Mouse (Mus musculus): ENCODE results near the gene Acp5.
A peak's percentile ranks its signal among the peaks of the same experiment; 100 is the strongest.

Gene Acp5

GRCm38 (mm10) chr9:22095854-22096307 lies 39.6 kb downstream of the Acp5 start:
- DNase-seq, result peak; percentile 87

DNA sequence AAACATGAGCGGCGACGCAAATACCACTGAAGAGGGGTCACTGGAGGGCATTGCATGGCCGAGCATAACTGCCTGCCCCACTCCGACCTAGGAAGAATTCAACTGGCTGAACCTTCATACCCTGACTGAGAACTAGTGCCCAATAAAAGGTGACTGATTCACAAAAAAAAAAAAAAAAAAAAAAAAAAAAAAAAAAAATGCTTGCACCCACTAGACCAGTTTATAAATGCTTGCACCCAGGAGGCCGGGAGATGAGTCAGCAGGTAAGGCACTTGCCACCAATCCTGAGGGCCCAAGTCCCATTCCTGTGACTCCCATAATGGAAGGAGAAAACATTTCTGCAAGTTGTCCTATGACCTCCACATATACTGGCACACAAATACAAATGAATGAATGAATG lies 42.8 kb downstream of the Acp5 start:
- DNase-seq, result no peak

GRCm38 (mm10) chr9:22089986-22090385 lies 45.5 kb downstream of the Acp5 start:
- DNase-seq, result no peak

- DNase-seq, result no peak
Observed at GRCm38 (mm10) chr9:22089281-22089680, 46.2 kb downstream of the Acp5 start.

DNA sequence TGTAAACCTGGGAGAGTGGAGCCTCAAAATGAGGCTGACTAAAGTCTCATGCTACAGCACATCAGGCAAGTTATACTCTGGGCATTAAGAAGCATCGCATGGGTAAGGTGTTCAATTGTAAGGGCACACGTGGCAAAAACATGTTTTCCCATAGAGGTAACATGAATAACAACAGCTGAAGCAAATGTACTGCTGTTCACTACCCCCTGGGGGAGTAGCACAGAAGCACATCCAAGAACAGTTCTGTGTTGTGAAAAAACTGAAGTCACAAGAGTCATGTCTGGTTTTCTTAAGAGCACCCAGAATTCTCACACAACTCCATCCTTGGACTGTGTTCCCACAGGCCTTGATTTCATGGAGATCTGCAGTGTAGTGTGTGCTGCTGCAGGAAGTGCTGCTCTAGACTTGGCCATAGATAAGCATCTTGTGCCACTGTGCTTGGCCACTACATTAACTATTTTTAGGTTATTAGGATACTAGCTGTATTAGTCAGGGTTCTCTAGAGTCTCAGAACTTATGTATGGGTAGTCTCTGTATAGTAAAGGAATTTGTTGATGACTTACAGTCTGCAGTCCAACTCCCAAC lies 48.4 kb downstream of the Acp5 start:
- no peak for DNase-seq

DNA sequence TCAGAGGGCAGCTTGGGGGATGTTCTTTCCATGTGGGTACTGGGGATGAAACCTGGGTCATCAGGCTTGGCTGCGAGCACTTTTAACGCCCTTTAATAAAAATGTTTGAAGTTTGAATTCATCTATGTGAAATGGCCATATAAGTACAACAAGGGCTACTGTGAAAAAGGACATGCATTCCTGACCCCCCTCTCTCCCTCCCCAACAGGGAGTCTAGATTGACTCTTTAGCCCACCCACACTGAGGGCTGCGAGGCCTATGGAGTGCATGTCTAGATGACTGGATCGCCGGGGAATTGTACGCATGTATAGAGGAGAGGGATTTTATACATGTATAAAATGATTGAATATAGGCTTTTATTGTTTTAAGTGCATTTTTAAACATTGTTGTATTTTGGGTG lies 49.5 kb downstream of the Acp5 start:
- no peak for DNase-seq

- DNase-seq, result peak; percentile 97
Observed at GRCm38 (mm10) chr9:22085022-22085834, 50.3 kb downstream of the Acp5 start, which contains the start of gene Ecsit. Gene Ecsit (minus strand): TSS chr9:22085438.

DNA sequence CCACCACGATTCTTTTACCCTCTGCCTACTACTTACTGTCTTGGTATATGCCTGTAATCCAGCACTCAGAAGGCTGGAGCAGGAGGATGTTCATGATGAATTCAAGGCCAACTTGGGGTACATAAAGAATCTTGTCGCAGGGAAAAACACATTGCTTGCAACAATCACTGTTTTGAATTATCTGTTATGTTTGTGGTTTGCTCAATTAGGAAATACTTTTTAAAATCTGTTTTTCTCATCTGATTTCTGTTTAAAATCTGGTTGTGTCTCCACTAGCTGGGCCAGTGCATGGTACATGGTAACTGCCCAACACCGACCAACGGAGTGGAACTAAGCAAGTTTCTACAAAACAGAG lies 50.9 kb downstream of the Acp5 start:
- no peak for DNase-seq
